Mouse (Mus musculus) spleen, adult 10 weeks (tissue): ENCODE data around the gene Pik3r2. TPM values are rescaled to one million over a fixed set of nuclear protein-coding genes. Genes with fewer than 3 reads are reported as not detected.

ENCODE experiments used
- polyA plus RNA-seq: library from polyadenylated mRNA; stranded (reverse); fragments of 350-450 nt; fragmentation: Illumina TruSeq; extraction: RNeasy Lipid Tissue Mini Kit (QIAGEN cat#74804); gene quantifications from one replicate; pipeline ENCODE4 v1.2.3, GENCODE M21; 2015; ENCODE audit warnings: low replicate concordance; ENCODE audit not compliant: insufficient read depth

Gene Pik3r2
- polyA plus RNA-seq = 6.9 TPM

GRCm38 (mm10) chr8:70776496-70777444, at the start of gene Pik3r2:
Pik3r2 (minus strand) TSS chr8:70776713.

GRCm38 (mm10) chr8:70808239-70808638, 31.7 kb upstream of the Pik3r2 start, which contains the start of gene Il12rb1:
Il12rb1 (plus strand) TSS chr8:70808449.

GRCm38 (mm10) chr8:70804481-70805206, 28.1 kb upstream of the Pik3r2 start, which contains the start of gene Mast3:
Mast3 (minus strand) TSS chr8:70805054.

GRCm38 (mm10) chr8:70760775-70761406, 15.6 kb downstream of the Pik3r2 start, which contains the start of gene Mpv17l2:
Mpv17l2 (minus strand) TSS chr8:70760946.

GRCm38 (mm10) chr8:70754043-70754870, 22.3 kb downstream of the Pik3r2 start, which contains the start of gene Rab3a:
Rab3a (plus strand) TSS chr8:70754679.

GRCm38 (mm10) chr8:70723486-70724210, 52.9 kb downstream of the Pik3r2 start, which contains the start of gene Pde4c:
Pde4c (plus strand) TSS chr8:70723720.

GRCm38 (mm10) chr8:70718297-70718696, 58.2 kb downstream of the Pik3r2 start, which contains the start of gene Gm3336:
Gm3336 (plus strand) TSS chr8:70718543.

Other genes with a start within 250 kb of the Pik3r2 start
- gene Fkbp8, start 249.0 kb downstream of the Pik3r2 start, polyA plus RNA-seq = 99.1 TPM
- gene Kxd1, start 248.8 kb downstream of the Pik3r2 start, polyA plus RNA-seq = 50.0 TPM
- gene Ell, start 237.3 kb downstream of the Pik3r2 start, polyA plus RNA-seq = 10.1 TPM
- gene Isyna1, start 182.3 kb downstream of the Pik3r2 start, polyA plus RNA-seq = 9.0 TPM
- gene Ssbp4, start 167.8 kb downstream of the Pik3r2 start, polyA plus RNA-seq = 8.2 TPM
- gene Lrrc25, start 160.6 kb downstream of the Pik3r2 start, polyA plus RNA-seq = 13.8 TPM
- gene Gdf15, start 144.3 kb downstream of the Pik3r2 start, polyA plus RNA-seq = not detected
- gene Pgpep1, start 116.3 kb downstream of the Pik3r2 start, polyA plus RNA-seq = 5.5 TPM
- 21.5 TPM for gene Lsm4, start 103.5 kb downstream of the Pik3r2 start, polyA plus RNA-seq
- 22.5 TPM for gene Jund, start 77.8 kb downstream of the Pik3r2 start, polyA plus RNA-seq
- not detected for gene Iqcn, start 73.3 kb downstream of the Pik3r2 start, polyA plus RNA-seq
- gene Gm3336, start 58.2 kb downstream of the Pik3r2 start, polyA plus RNA-seq = 1.5 TPM
- 0.72 TPM for gene Pde4c, start 53.0 kb downstream of the Pik3r2 start, polyA plus RNA-seq
- gene Rab3a, start 22.0 kb downstream of the Pik3r2 start, polyA plus RNA-seq = 4.4 TPM
- 14.0 TPM for gene Mpv17l2, start 15.8 kb downstream of the Pik3r2 start, polyA plus RNA-seq
- 32.4 TPM for gene Mast3, start 28.3 kb upstream of the Pik3r2 start, polyA plus RNA-seq
- gene Il12rb1, start 31.7 kb upstream of the Pik3r2 start, polyA plus RNA-seq = 1.8 TPM
- 20.4 TPM for gene Arrdc2, start 63.0 kb upstream of the Pik3r2 start, polyA plus RNA-seq
- gene Kcnn1, start 86.5 kb upstream of the Pik3r2 start, polyA plus RNA-seq = 0.17 TPM
- gene Ccdc124, start 97.2 kb upstream of the Pik3r2 start, polyA plus RNA-seq = 3.4 TPM
- gene Slc5a5, start 116.0 kb upstream of the Pik3r2 start, polyA plus RNA-seq = 0.30 TPM
- 1,731 TPM for gene Rpl18a, start 120.7 kb upstream of the Pik3r2 start, polyA plus RNA-seq
- 7.1 TPM for gene Map1s, start 129.2 kb upstream of the Pik3r2 start, polyA plus RNA-seq